Mouse (Mus musculus) stomach, postnatal 0 days (tissue): ENCODE measurements around the gene Timm17a.

Source experiments
- CTCF ChIP-seq: IDR thresholded peaks from 2 replicates; pipeline ENCODE4 v1.5.1; 2016; ENCODE audit warnings: antibody characterized with exemption, low read depth, mild to moderate bottlenecking, moderate library complexity
- EP300 ChIP-seq: optimal IDR thresholded peaks from 2 replicates; pipeline ENCODE3; 2016; ENCODE audit warnings: antibody characterized with exemption

DNA sequence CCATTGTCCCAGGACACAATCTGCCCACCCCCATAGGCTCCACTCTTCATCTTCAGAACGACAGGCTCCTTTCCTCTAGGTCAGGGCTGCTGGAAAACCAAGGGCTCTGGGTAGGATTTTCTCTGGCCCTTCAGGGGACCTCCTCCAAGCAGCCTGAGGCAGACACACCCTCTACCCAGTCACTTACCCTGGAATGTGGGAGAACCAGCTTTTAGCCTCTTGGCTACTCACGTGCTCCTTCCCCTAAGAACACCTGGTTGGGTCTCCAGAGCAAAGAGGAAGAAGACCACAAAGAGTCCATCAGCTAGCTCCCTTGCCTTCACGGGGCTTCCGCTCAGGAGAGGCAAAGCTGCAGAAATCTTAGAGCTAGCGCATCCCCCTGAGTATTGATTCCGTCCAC is 52.6 kb downstream of the Timm17a start:
- TF ChIP-seq EP300 (no peak), CTCF (no peak)
